Mouse (Mus musculus) testis, adult 2 months (tissue): ENCODE data around the gene Sptbn4.

Experiments
- CTCF ChIP-seq: fragments of 200-500 bp; IDR thresholded peaks from 2 replicates; pipeline ENCODE4 v1.5.1; 2012; ENCODE audit warnings: low read depth, mild to moderate bottlenecking, inconsistent platforms, low read length, moderate library complexity; ENCODE audit not compliant: control insufficient read depth, insufficient read depth, insufficient replicate concordance
- POLR2A ChIP-seq: fragments of 200-500 bp; IDR thresholded peaks from 2 replicates; pipeline ENCODE4 v1.6.1; 2012; ENCODE audit warnings: low read depth, mild to moderate bottlenecking, inconsistent platforms, low read length, moderate library complexity; ENCODE audit not compliant: control insufficient read depth

DNA sequence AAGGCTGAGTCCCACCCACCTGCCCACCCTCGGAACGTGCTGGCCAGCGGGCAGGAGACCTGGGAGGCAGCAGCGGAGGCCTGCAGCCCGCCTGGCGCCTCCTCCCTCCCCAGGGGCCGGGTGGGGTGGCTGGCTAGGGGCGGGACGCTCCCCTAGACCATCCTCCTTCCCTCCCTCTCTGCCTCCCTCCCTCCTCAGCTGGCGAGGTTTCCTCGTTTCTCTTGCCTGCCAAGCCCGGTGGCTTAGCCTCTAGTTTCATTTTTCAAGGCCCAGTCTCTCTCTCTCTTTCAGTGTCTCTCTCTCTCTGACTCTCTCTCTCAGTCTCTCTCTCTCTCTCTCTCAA, 34.1 kb upstream of the Sptbn4 start:
- no peak for TF ChIP-seq CTCF
- 0 out of 2 replicates have a peak, but pooled peaks have one; percentile 23 for TF ChIP-seq POLR2A
